Mouse (Mus musculus): ENCODE measurements around the gene Dicer1.

DNA sequence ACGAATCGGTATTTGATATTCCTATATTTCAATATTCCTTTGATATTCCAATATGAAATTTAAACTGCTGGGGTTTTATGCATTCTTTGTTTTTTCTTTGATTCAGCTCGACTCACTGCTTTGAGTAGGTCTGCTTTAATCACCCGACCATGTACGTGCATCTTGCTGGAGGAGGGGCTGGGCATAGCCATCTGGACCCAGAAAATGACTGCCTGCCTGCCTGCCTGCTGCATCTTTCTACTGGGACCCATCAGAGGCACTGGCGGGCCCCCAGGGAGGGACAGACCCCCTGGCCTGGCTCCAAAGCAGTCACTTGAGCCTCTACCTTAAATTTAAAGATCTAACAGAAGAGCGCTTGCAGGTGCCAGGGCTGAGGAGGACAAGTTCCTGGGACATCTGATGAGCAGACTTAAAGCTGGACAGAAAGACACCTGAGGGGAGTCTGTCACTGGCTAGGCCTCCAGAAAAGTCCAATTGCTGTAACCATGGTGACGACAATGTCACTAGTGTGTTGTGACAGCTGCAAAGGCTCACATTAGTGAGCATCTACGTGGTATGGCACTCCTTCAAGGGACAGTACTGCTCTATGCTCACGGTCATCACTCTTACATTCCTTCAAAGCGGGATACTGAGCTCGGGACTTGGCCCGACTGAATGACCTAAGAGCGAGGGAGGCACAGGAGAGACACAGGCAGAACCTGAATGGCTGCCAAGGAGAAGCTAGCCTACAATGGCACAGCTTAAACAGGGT is 101.1 kb downstream of the Dicer1 start:
- TF ChIP-seq POLR2A (IDR thresholded peaks at IDR 0.05; ENCODE audit: low read depth, low read length): no peak
- TF ChIP-seq CTCF (IDR thresholded peaks at IDR 0.05; ENCODE audit: extremely low read depth, insufficient read depth, insufficient read length, insufficient replicate concordance): no peak
